Mouse (Mus musculus) kidney, postnatal 0 days (tissue): ENCODE measurements at regions not wholly inside any gene's neighbourhood (a gene's known extent, or its start where the extent isn't known, plus 50 kb on each side); places are given as distances from the start of the nearest gene placed in this dataset.

Source experiments
- ATAC-seq: fragments of 200-750 bp; cut with Nextera tagmentation; replicated peaks from 2 replicates; pipeline ENCODE4 v1.8.0; 2017; ENCODE audit warnings: low read depth, moderate number of reproducible peaks, moderate TSS enrichment, moderate library complexity; ENCODE audit not compliant: low FRiP score
- DNase-seq: peaks from one replicate; pipeline ENCODE4 v3.0.0-alpha.2; 2016; ENCODE audit warnings: low spot score
- H3K27ac ChIP-seq: fragments of 300-500 bp; sonication (generic); 2 replicates; pipeline ENCODE4 v1.5.1; 2014; ENCODE audit warnings: mild to moderate bottlenecking
- H3K27me3 ChIP-seq: fragments of 300-500 bp; sonication (generic); 2 replicates; pipeline ENCODE4 v1.6.1; 2014; ENCODE audit warnings: low read length, mixed read lengths; ENCODE audit not compliant: insufficient read depth
- H3K36me3 ChIP-seq: fragments of 300-500 bp; sonication (generic); 2 replicates; pipeline ENCODE4 v1.6.1; 2014; ENCODE audit warnings: low read length, mixed read lengths; ENCODE audit not compliant: insufficient read depth
- H3K4me1 ChIP-seq: fragments of 300-500 bp; sonication (generic); replicated peaks from 2 replicates; pipeline ENCODE4 v1.6.1; 2014; ENCODE audit warnings: antibody characterized with exemption, low read length, mixed read lengths; ENCODE audit not compliant: insufficient read depth
- H3K4me2 ChIP-seq: fragments of 300-500 bp; sonication (generic); 2 replicates; pipeline ENCODE4 v1.6.1; 2014; ENCODE audit warnings: mild to moderate bottlenecking, low read length, moderate library complexity, mixed read lengths
- H3K4me3 ChIP-seq: fragments of 300-500 bp; sonication (generic); replicated peaks from 2 replicates; pipeline ENCODE4 v1.5.1; 2014; ENCODE audit warnings: low read depth, low read length
- H3K9ac ChIP-seq: fragments of 300-500 bp; sonication (generic); 2 replicates; pipeline ENCODE4 v1.6.1; 2014; ENCODE audit warnings: low read depth, low read length
- H3K9me3 ChIP-seq: fragments of 300-500 bp; sonication (generic); replicated peaks from 2 replicates; pipeline ENCODE4 v1.6.1; 2016; ENCODE audit warnings: low read length, inconsistent platforms, mixed read lengths
- CTCF ChIP-seq: IDR thresholded peaks from 2 replicates; pipeline ENCODE4 v1.5.1; 2016; ENCODE audit warnings: antibody characterized with exemption, low read depth, mild to moderate bottlenecking, moderate library complexity
- WGBS: fragments of 180-500 bp; shearing (Covaris S2); extraction: QIAGEN DNeasy Blood & Tissue Kit; methylation state at CpG from one replicate; pipeline ENCODE4 v1.1.7; 2014; 5-methylcytosine and 5-hydroxymethylcytosine counted together

DNA sequence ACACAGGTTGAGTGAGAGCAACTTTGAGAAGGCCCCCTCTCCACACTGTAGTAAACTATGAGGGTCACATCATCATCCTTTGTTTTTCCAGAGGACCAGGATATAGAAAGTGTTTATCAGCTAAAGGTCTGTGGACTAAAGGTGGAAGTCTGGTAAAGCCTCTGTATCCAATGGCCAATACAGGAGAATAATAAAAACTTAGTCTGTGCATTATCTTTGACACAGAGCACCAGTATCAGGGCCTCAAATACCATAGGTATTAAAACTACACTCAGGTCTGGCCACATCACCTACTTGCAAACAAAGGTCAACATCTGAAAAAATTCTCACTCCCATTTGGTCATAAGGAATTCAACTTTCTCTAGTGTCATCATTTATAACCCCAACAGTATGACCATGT lies 66.6 kb upstream of the Tigd2 start:
- no peak for ATAC-seq
- DNase-seq: no peak
- Histone ChIP-seq H3K36me3 (no peaks in the 10 kb centered on the region), H3K4me2 (no peak overlapping the region), H3K4me3 (no peak overlapping the region), H3K27ac (no peak overlapping the region), H3K9me3 (no peaks in the 10 kb centered on the region), H3K27me3 (no peaks in the 10 kb centered on the region), H3K9ac (no peak overlapping the region), H3K4me1 (no peaks in the 10 kb centered on the region)
- no peak for TF ChIP-seq CTCF

DNA sequence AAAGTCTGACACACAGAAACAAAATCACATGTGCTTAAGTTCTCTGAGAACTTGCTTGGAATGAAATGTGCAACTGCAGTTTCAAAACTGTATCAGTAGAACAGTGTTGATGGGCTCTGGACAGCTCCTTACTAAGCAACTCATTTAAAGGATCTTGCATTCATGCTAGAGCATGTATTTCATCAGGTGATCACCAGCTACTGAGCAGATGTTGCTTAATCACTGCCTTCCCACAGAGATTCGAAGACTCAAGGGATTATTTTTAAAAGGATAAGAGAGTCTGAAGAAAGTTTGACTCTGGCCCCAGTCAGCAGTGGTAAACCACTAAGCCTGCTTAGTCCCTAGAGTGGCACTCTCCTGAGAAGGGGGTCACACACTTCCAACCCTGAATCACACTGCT lies 61.2 kb upstream of the Tigd2 start:
- no peak overlapping the region for H3K27ac ChIP-seq
- H3K9me3 ChIP-seq: no peaks in the 10 kb centered on the region
- H3K4me1 ChIP-seq: no peaks in the 10 kb centered on the region
- 73% methylated on average over 1 of the region's 1 CpGs for WGBS
- no peak overlapping the region for H3K4me3 ChIP-seq
- H3K36me3 ChIP-seq: no peaks in the 10 kb centered on the region
- H3K4me2 ChIP-seq: no peak overlapping the region
- no peak for TF ChIP-seq CTCF
- no peak overlapping the region for H3K9ac ChIP-seq
- no peak for ATAC-seq
- no peak for DNase-seq
- no peaks in the 10 kb centered on the region for H3K27me3 ChIP-seq

DNA sequence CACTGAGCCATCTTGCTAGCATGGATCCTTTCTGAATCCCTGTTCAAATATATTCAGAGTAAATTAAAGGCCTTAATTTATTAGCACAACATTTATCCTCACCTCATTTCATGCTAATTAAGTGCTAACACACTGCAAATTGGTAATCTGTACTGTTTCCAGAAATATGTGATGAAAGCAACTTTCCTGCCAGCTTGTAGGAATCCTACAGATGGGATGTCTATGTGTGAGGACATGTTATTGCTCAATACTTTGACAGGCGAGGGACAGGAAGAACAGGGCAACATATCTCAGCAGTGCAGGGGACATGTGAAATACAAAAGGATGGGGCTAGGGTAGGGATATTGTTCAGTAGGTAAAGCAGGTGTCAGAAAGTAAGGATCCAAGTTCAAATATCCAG lies 53.0 kb upstream of the Tigd2 start:
- Histone ChIP-seq H3K27me3 (no peaks in the 10 kb centered on the region), H3K4me2 (no peak overlapping the region), H3K4me3 (no peak overlapping the region), H3K4me1 (no peaks in the 10 kb centered on the region), H3K9me3 (no peaks in the 10 kb centered on the region), H3K9ac (no peak overlapping the region), H3K36me3 (no peaks in the 10 kb centered on the region), H3K27ac (no peak overlapping the region)
- 72% methylated on average over 1 of the region's 1 CpGs for WGBS
- no peak for TF ChIP-seq CTCF
- DNase-seq: no peak
- no peak for ATAC-seq
